Mouse (Mus musculus): ENCODE data around the gene Wdtc1.

Gene Wdtc1

DNA sequence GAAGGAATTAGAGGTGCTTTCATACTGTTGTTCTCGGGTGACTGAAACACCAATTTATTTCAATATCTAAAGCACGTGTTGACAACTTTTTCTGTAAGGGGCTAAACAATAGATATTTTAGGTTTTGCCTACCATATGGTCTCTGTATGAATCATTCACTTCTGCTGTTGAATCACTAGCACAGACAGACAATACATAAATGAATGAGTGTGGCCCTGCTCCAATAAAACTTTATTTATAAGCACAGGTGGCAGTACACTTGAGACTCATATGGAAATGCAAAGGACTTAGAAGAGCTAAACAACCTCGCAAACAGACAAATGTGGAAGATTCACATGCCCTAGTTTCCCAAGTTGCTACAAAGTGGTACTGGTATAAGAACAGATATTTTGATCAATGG lies 33.6 kb downstream of the Wdtc1 start:
- no peak for DNase-seq

GRCm38 (mm10) chr4:133315991-133316390 lies 37.3 kb downstream of the Wdtc1 start:
- no peak for DNase-seq

GRCm38 (mm10) chr4:133314896-133315295 lies 38.4 kb downstream of the Wdtc1 start:
- DNase-seq, result peak; percentile 91

DNA sequence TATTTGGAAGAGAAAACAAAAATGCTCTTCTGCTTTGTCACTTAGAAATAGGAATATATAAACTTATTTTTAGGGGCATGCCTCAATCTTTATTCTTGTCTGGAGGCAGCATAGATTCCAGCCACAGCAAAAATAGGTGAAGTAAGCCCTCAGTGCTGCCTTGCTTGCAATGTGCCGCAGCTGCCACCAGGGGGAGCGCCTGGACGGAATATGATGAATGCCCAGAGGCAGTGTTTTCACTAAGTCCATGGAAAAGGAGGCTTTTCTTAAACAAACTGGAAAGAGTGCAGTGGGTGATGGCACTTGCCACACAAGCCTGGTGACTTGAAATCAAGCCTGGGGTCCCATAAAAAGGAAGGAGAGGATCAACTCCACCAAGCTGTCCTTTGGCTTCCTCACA lies 43.3 kb downstream of the Wdtc1 start:
- DNase-seq, result peak; percentile 83

DNA sequence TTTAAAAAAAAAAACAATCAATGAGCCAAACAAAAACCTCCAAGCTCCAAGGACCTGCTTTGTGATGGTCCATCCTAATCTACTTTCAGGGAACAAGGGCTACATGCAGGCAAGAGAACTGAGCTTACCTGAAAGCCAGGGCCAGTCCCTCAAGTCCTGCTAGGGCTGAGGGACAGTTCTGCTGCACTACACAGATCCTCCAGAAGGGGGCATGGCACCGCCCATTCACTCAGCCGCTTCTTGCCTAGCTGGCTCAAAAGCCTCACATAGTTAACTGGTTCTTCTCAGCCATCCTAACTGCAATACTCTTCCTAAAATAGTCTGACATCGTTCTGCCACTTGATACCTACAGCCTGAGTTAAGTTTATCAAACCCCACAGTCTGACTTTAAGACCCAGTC lies 46.0 kb downstream of the Wdtc1 start:
- peak; percentile 67 for DNase-seq

- DNase-seq, result no peak
Observed at GRCm38 (mm10) chr4:133305825-133306224, 47.5 kb downstream of the Wdtc1 start.

- no peak for DNase-seq
Observed at GRCm38 (mm10) chr4:133304770-133305169, 48.5 kb downstream of the Wdtc1 start.

DNA sequence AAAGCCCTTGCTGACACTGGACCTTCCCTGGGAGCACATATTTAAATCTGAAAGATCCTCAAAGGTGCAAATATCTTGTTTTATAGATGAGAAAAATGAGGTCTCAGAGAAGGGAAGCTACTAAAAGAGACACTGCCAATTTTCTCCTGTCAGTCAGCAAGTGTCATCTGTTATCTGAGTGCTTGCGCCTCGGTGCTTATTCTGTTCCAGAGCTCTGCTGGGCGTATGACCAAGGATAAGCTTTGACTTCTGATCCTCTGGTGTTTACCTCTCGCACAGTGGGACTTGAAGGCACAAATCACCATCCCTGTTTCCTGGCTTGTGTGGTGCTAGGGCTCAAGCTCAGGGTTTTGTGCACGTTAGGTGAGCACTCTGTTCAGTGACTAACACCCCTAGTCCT lies 50.6 kb downstream of the Wdtc1 start:
- DNase-seq, result no peak

- DNase-seq, result peak; percentile 73
Observed at GRCm38 (mm10) chr4:133301802-133302201, 51.5 kb downstream of the Wdtc1 start.

GRCm38 (mm10) chr4:133300421-133300820 lies 52.9 kb downstream of the Wdtc1 start:
- DNase-seq, result no peak

GRCm38 (mm10) chr4:133299701-133300100 lies 53.6 kb downstream of the Wdtc1 start:
- DNase-seq, result no peak

GRCm38 (mm10) chr4:133298516-133299365 lies 54.5 kb downstream of the Wdtc1 start:
- DNase-seq, result no peak

- peak; percentile 88 for DNase-seq
Observed at GRCm38 (mm10) chr4:133297801-133298238, 55.5 kb downstream of the Wdtc1 start.

DNA sequence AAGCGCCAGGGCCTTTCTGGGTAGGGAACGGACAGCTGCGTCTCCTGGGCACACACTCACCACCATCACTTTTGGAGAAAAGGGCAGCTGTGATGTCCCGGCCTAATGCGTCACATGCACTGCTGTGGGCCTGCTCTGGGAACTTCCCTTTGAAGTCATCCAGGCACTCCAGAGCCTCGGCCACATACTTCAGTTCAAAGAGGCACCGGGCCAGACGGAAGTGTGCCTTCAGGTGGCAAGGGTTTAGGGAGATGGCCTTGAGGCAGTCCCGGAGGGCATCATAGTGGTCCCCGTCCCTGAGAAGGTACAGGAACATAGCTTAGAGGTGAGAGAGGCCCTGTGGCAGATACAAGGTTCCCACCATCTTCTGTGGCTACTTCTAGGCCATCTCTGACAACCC lies 55.9 kb downstream of the Wdtc1 start:
- DNase-seq, result no peak

DNA sequence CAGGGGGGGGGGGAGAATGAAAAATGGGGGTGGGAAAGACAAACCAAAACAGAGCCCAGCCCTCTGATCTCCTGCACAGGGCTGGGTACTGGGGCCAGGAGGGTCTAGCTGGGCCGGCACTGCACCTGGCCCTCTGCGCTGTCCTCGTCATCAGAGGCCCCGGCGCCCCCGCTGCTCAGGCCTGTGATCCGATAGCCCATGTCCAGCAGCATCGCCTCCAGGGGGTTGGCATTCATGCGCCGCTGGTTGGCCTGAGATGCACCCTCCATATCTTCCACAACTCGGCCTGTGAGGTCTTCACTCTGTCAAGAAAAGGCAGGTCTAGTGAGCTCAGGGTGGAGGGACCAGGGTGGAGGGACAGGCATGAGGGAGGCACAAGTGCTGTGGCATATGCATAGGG lies 59.2 kb downstream of the Wdtc1 start:
- no peak for DNase-seq

GRCm38 (mm10) chr4:133292901-133293843 lies 60.1 kb downstream of the Wdtc1 start:
- peak; percentile 25 for DNase-seq

- DNase-seq, result no peak
Observed at GRCm38 (mm10) chr4:133292405-133292804, 60.9 kb downstream of the Wdtc1 start.

DNA sequence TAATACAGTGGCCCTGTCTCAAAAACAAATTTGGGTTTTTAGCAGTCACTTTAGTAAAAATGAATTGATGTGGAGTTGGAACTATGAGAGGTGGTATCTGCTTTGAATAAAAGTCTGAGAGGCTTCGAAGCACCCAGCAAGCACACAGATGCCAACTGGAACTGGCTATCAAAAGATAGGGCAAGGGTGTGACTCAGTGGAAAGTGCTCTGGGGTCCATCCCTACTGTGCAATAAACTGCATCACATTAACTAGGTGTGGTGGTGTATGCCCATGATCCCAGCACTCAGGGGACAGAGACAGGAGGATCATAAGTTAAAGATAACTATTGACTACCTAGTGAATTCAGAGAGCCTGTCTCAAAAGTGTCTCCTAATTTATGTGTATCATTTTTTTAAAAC lies 62.0 kb downstream of the Wdtc1 start:
- DNase-seq, result no peak

DNA sequence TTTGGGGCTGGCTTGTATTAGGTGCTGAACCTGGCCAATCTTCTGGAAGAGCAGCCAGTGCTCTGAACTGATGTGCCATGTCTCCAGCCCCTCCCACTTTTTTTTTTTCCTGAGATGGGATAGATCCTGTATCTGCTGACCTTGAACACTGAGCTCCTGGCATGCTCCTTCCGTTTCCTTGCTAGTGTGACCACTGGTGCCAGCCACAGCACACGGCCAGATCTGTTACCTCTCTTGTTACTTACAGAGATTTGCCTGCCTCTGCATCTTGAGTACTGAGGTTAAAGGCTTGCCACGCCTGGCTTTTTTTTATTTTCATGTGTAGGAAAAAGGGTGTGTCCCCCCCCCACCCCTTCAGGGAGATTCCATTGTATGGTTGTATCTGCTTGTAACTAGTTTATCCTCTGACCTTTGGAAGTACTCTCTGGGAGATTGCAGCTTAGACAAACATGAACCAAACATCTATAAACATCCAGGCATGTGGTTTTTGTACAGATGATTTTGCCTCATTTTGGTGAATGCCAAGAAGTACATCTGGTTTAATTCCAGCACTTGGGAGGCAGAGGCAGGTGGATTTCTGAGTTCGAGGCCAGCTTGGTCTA lies 66.7 kb downstream of the Wdtc1 start:
- DNase-seq, result no peak

DNA sequence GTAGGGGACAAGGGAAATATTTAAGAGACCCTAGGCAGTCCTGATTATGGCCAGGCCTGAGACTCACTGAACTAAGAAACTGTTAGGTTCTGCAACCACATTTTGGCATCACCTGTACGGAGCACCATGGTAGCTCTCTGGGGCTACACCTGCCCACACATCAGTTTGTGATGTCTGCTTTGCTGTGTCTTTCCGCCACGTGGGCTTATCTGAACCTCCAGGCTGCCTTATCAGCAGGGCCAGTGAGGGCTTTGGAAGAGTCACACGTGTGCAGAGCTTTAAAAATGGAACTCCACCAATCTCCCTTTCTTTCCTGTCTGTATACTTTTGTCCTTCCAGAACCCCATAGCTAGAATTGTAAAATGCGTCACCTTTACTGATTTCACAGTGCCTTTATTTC lies 67.3 kb downstream of the Wdtc1 start:
- DNase-seq, result no peak

DNA sequence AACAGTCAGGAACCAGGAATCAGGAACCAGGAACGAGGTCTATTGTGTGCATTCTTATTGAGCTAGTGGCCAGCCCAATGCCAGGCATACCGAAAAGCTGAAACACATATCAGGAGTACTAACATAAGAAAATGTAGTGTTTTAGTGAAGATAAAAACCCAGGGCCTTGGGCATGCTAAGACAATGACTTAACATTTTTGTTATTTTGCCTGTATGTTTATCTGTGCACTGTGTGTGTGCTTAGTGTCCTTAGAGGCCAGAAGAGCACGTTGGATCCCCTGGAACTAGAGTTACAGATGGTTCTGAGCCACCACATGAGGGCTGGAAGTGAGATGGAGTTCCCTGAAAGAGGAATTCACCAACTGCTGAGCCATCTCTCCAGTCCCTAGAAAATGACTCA lies 68.0 kb downstream of the Wdtc1 start:
- no peak for DNase-seq

DNA sequence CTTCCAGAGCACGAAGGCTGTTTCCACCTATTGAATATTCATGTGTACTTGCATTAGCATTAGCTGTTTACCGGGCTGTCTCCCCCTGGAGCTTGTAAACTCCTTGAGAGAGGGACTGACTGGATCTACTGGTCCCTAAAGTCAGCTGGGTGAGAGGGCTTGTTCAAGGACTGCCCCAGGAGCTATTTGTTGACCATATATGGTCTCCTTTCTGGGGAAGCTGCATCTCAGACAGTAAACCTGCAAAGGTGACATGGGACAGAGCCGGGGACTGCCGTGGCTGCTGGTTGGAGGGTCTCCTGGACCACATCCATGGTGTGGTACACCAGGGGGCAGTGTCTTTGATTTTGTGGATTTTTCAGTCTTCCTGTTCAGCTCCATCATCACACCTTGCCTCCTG lies 70.6 kb downstream of the Wdtc1 start:
- DNase-seq, result no peak

DNA sequence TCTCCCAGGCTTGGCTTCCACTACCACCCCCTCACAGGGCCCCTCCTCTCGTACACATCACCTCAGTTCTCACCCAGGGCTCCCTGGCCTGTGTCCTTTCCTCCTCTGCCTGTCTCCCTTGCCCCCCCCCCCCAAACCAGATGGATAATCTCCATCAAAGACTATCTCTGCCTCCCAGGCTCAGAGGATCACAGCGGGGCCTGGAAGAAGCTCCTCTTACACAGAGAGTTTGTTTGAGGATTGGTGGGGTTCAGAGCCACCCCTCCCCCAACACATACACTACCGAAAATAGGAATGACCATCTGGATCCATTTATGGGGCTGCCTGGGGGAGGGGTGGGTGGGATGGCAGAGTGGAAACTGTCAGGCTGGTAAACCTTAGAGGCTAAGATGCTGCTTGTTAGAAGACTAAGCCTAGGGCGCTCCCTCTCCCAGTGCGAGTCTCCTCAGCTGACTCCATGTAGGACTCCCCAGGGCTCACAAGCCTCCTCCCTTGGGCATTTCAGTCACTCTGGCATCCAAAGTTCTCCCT lies 71.3 kb downstream of the Wdtc1 start:
- no peak for DNase-seq
